Mouse (Mus musculus) hindbrain, postnatal 0 days (tissue): ENCODE data around the gene Psmb9. TPM values are rescaled to one million over a fixed set of nuclear protein-coding genes. Genes with fewer than 3 reads are reported as not detected.
A peak's percentile ranks its signal among the peaks of the same experiment; 100 is the strongest.

Source experiments
- ATAC-seq: fragments of 200-750 bp; cut with Nextera tagmentation; 2 replicates; pipeline ENCODE4 v1.8.0; 2017; ENCODE audit warnings: mild to moderate bottlenecking, moderate TSS enrichment, moderate library complexity
- DNase-seq: peaks from one replicate; pipeline ENCODE4 v3.0.0-alpha.2; 2015; ENCODE audit warnings: low spot score
- H3K27ac ChIP-seq: fragments of 300-500 bp; sonication (generic); 2 replicates; pipeline ENCODE4 v1.5.1; 2014; ENCODE audit warnings: mild to moderate bottlenecking
- H3K27me3 ChIP-seq: fragments of 300-500 bp; sonication (generic); 2 replicates; pipeline ENCODE4 v1.6.1; 2014; ENCODE audit warnings: low read length, mixed read lengths; ENCODE audit not compliant: insufficient read depth
- H3K36me3 ChIP-seq: fragments of 300-500 bp; sonication (generic); 2 replicates; pipeline ENCODE4 v1.6.1; 2014; ENCODE audit warnings: low read length, mixed read lengths; ENCODE audit not compliant: insufficient read depth
- H3K4me1 ChIP-seq: fragments of 300-500 bp; sonication (generic); 2 replicates; pipeline ENCODE4 v1.6.1; 2014; ENCODE audit warnings: antibody characterized with exemption, low read length, mixed read lengths; ENCODE audit not compliant: insufficient read depth
- H3K4me2 ChIP-seq: fragments of 300-500 bp; sonication (generic); 2 replicates; pipeline ENCODE4 v1.6.1; 2014; ENCODE audit warnings: low read depth, mild to moderate bottlenecking, low read length, moderate library complexity, mixed read lengths
- H3K4me3 ChIP-seq: fragments of 300-500 bp; sonication (generic); 2 replicates; pipeline ENCODE4 v1.5.1; 2014; ENCODE audit warnings: low read length
- H3K9ac ChIP-seq: fragments of 300-500 bp; sonication (generic); replicated peaks from 2 replicates; pipeline ENCODE4 v1.6.1; 2014; ENCODE audit warnings: mild to moderate bottlenecking, low read length, moderate library complexity, mixed read lengths
- H3K9me3 ChIP-seq: fragments of 300-500 bp; sonication (generic); 2 replicates; pipeline ENCODE4 v1.6.1; 2016; ENCODE audit warnings: low read length, mixed read lengths
- CTCF ChIP-seq: IDR thresholded peaks from 2 replicates; pipeline ENCODE4 v1.5.1; 2016; ENCODE audit warnings: antibody characterized with exemption, control low read depth, low read depth
- WGBS: fragments of 180-500 bp; shearing (Covaris S2); extraction: QIAGEN DNeasy Blood & Tissue Kit; methylation state at CpG from one replicate; pipeline ENCODE4 v1.1.7; 2014; 5-methylcytosine and 5-hydroxymethylcytosine counted together
- polyA plus RNA-seq: library from polyadenylated mRNA; unstranded; fragments of >200 nt; fragmentation: Nextera tagmentation; extraction: Ambion mirVana; gene quantifications from 2 replicates; pipeline ENCODE4 v1.2.1, GENCODE M21; 2015
- total RNA-seq: library from RNA; depleted of rRNA; stranded (reverse); fragments of >200 nt; gene quantifications from 2 replicates; pipeline ENCODE4 v1.2.3, GENCODE M21; 2014

Psmb9 gene
- total and polyA plus RNA-seq, 2 experiments from 2014 or later = 0.68 to 4.2 TPM

- Histone ChIP-seq H3K9ac (0 out of 2 replicates have a peak overlapping the region, but pooled peaks have one; percentile 35), H3K27me3 (peaks cover 24% of the 10 kb centered on the region), H3K9me3 (no peaks in the 10 kb centered on the region), H3K4me2 (peak overlapping the region; percentile 75), H3K36me3 (no peaks in the 10 kb centered on the region), H3K27ac (no peak overlapping the region), H3K4me1 (peaks cover 5% of the 10 kb centered on the region; the same call in 1 of the 2 replicates), H3K4me3 (peak overlapping the region; percentile 44)
- peak; percentile 28; the same call in 1 of the 2 replicates for ATAC-seq
- 2% methylated on average over 32 of the region's 32 CpGs for WGBS
- peak; percentile 16 for DNase-seq
- TF ChIP-seq CTCF = no peak
Measured at GRCm38 (mm10) chr17:34197904-34198520, 10.4 kb upstream of the Psmb9 start.

DNA sequence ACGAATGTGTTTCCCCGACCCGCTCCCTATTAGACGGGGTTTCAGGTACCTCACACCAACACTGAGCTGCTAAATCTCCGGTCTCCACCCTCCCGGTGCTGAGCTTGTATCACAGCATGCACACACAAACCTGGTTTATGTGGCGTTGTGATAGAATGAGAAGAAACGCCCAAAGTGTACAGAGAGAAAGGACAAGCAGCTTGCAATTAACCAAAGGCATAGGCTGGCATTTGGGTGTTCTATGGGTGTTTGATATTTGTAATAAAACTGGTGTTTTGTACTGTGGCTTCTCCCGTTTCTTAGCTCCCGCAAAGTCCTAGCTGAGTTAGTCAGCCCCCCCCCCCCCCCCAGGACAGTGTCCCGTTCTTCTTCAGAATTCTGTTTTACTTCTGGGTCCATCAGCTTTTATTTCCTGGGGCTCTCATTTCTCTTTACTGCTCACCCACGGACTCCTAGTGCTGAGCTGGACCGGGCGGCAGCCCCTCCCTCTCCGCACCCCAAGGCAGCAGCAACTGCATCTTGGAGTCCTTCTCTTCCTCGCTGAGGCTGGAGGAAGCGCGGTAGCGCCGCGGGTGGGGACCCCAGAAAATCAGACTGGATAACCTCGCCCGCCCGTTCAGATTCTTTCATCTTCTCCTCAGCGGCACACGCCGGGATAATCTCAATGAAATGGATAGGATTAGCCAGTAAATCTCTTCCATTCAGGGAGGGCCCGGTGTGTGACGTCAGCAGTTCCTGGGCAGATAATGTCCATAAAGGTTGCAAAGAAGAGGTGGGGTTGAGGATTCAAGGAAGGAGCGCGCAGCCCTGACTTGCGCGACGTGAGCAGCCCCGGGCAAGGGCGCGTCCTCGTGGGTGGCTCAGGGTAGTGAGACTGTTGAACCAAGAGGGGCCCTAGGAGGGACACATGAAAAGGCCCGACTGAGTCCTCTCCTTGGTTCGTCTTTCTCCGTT, 9.7 kb upstream of the Psmb9 start, which contains the start of gene Psmb8:
TSS of gene Psmb8 (plus strand) at position 781 of the 954 bp plus-strand sequence.
- Histone ChIP-seq H3K9ac (peak within 1 kb of the TSS; percentile 35; the same call in 1 of the 2 replicates), H3K4me1 (peaks cover 5% of the 10 kb centered on the region; the same call in 1 of the 2 replicates), H3K4me2 (peak within 1 kb of the TSS; percentile 75), H3K9me3 (no peaks in the 10 kb centered on the region), H3K27me3 (peaks cover 26% of the 10 kb centered on the region), H3K27ac (no peak within 1 kb of the TSS), H3K36me3 (no peaks in the 10 kb centered on the region), H3K4me3 (peak within 1 kb of the TSS; percentile 44)
- no peak for TF ChIP-seq CTCF
- peak; percentile 94 for DNase-seq
- 6% methylated on average over 41 of the region's 41 CpGs for WGBS
- peak; percentile 89 for ATAC-seq

DNA sequence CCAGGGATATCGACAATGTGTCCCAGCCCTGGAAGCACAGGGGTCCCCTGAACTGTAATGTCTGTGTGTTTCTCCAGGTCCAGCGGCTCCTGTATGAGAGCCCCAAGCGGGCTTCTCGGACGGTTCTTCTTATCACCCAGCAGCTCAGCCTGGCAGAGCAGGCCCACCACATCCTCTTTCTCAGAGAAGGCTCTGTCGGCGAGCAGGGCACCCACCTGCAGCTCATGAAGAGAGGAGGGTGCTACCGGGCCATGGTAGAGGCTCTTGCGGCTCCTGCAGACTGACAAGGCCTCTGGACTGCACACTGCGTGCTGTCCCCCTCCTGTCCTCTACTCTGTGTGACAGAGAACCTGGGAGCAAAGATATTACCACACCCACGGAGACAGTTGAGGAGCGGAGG, 8.9 kb upstream of the Psmb9 start:
- 36% methylated on average over 12 of the region's 12 CpGs for WGBS

DNA sequence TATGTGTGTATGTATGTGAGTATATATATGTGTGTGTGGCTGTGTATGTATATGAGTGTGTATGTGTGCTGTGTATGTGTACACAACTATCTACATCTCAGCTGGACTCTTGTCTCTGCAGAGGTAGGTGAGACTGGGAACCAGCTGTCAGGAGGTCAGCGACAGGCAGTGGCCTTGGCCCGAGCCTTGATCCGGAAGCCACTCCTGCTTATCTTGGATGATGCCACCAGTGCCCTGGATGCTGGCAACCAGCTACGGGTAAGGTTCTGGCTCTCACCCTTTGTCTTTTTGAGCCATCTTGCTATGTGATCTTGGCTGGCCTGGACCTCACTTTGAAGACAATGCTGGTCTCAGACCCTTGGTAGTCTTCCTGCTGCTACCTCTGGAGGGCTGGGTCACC, 7.2 kb upstream of the Psmb9 start:
- Histone ChIP-seq H3K4me3 (no peak overlapping the region), H3K27me3 (peaks cover 32% of the 10 kb centered on the region), H3K4me2 (no peak overlapping the region), H3K9me3 (no peaks in the 10 kb centered on the region), H3K27ac (no peak overlapping the region), H3K4me1 (peaks cover 5% of the 10 kb centered on the region; the same call in 1 of the 2 replicates), H3K9ac (no peak overlapping the region), H3K36me3 (no peaks in the 10 kb centered on the region)
- TF ChIP-seq CTCF = no peak
- WGBS = 88% methylated on average over 4 of the region's 4 CpGs
- no peak for ATAC-seq
- DNase-seq = no peak

More for the DNA sequence above, 8.9 kb upstream of the Psmb9 start:
- DNase-seq (no peak), ATAC-seq (no peak)
- H3K4me1 ChIP-seq = peaks cover 5% of the 10 kb centered on the region; the same call in 1 of the 2 replicates
- no peaks in the 10 kb centered on the region for H3K9me3 ChIP-seq
- no peak for TF ChIP-seq CTCF
- H3K9ac ChIP-seq = no peak overlapping the region
- H3K36me3 ChIP-seq = no peaks in the 10 kb centered on the region
- no peak overlapping the region for H3K4me2 ChIP-seq
- H3K4me3 ChIP-seq = no peak overlapping the region
- no peak overlapping the region for H3K27ac ChIP-seq
- H3K27me3 ChIP-seq = peaks cover 32% of the 10 kb centered on the region

DNA sequence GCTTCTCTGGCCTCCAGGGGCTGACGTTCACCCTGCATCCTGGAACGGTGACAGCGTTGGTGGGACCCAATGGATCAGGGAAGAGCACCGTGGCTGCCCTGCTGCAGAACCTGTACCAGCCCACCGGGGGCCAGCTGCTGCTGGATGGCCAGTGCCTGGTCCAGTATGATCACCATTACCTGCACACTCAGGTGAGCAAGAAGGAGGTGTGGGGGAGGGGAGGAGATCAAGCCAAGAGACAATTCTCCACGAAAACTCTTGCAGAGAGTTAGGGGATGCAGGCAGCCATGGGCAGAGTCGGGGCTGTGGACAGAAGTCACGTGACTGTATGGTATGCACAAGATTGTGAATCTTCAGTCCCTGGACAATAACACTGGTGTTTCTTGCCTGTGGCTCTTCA, 5.9 kb upstream of the Psmb9 start:
- Histone ChIP-seq H3K9ac (no peak overlapping the region), H3K9me3 (no peaks in the 10 kb centered on the region), H3K4me2 (no peak overlapping the region), H3K4me1 (peaks cover 5% of the 10 kb centered on the region; the same call in 1 of the 2 replicates), H3K27ac (no peak overlapping the region), H3K4me3 (no peak overlapping the region), H3K36me3 (no peaks in the 10 kb centered on the region), H3K27me3 (peaks cover 32% of the 10 kb centered on the region)
- ATAC-seq = no peak
- WGBS = 55% methylated on average over 8 of the region's 8 CpGs
- no peak for DNase-seq
- TF ChIP-seq CTCF = no peak

DNA sequence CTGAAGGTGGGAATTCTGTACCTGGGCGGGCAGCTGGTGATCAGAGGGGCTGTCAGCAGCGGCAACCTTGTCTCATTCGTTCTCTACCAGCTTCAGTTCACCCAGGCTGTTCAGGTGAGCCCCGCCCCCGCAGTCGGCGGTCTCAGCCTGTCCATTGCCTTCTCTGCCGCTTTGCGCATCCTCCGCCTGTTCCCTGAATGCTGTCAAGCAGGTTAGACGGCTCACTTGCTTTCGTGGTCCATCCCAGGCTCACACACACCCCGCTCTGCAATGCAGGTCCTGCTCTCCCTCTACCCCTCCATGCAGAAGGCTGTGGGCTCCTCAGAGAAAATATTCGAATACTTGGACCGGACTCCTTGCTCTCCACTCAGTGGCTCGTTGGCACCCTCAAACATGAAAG, 5.3 kb upstream of the Psmb9 start:
- Histone ChIP-seq H3K4me2 (no peak overlapping the region), H3K4me1 (no peaks in the 10 kb centered on the region), H3K4me3 (no peak overlapping the region), H3K9ac (no peak overlapping the region), H3K9me3 (no peaks in the 10 kb centered on the region), H3K27ac (no peak overlapping the region), H3K27me3 (peaks cover 28% of the 10 kb centered on the region), H3K36me3 (no peaks in the 10 kb centered on the region)
- DNase-seq (no peak), ATAC-seq (no peak)
- TF ChIP-seq CTCF = no peak
- WGBS = 26% methylated on average over 16 of the region's 16 CpGs
